Mouse (Mus musculus) WW6 (cell line): ENCODE measurements around the gene Ttc7b.

Experiments
- DNase-seq: peaks from one replicate; pipeline ENCODE4 v3.0.0-alpha.2; 2013; ENCODE audit warnings: low read depth, low spot score

The Ttc7b gene

DNA sequence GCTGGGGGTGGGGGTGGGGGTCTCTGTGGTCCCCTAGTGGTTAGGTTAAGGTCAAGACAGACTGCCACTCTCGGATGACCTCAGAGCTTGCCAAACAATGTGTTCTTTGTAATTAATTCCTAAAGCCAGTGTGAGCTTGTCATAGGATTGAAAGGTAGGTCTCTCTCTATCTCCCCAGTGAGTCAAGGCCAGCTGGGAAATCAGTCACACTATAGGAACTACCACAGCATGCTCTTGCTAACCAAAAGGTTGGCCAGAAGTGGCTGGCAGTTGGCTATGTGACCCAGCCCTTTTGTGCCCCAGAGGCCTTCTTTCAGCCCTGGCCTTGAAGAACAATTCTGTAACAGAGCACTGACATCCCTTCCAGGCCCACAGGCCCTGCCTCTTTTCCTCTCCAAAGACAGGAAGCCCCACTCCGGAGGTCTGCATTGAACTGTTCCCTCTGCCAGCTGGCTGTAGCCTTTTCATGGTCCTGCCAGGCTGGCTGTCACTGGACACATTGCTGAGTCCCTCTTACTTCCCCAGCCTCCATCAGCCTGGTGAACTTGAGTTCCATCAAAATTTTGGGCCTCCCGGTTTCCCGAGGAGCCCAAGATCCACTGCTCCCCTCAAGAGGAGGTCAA, 215.5 kb downstream of the Ttc7b start:
- no peak for DNase-seq

DNA sequence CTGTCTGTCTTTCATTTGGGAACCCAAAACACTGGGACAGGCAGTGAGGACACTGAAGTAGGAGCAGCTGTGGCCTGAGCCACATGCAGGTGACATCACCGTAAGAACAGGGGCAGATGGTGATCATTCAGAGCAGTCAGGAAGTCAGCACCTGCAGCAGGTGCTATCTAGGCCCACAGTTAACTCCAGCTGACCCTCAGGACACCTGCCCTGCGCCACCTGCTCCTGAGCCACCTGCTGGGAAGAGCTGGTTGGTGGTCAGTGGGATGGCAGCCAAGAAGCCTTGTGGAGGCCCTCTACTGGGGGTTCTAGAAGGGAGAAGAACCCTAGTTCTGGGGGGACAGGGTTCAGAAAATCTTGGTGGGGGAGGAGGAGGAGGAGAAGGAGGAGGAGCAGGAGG, 216.3 kb downstream of the Ttc7b start:
- DNase-seq: no peak

DNA sequence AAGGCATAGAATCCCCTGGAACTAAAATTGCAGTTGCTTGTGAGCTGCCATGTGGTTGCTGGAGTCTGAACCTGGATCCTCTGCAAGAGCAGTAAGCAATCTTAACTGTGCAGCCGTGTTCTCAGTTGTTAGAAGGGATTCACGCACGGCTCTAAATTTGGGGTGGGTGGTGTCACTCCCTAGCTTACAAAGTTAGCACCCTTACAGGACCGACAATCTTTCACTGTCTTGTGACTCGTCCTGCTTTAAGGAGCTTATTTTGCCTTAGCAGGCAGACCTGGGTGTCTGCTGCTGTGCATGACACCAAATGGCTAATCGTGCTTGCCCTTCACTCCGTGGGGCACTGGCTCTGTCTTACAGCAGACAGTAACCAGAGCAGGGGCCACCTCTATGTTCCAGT, 217.5 kb downstream of the Ttc7b start:
- DNase-seq: no peak

DNA sequence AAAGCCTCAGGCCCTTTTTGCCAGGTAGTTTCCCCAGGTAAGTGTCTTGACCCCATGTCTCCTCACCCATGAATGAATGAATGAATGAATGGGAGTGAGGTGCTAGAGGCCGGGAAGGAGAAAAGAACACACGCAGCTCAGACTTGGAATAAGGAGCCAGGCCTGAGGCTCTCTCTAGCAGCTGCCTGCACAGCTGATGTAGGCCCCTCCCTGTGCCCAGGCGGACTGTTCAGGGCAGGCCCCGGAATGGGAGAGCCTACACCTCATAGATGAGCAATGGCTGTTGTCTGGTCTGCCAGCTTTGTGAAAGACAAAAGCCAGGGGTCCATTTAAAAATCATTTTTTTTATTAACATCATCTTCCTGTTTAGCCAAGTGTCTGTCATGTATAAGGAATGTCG, 220.2 kb downstream of the Ttc7b start:
- DNase-seq: no peak

DNA sequence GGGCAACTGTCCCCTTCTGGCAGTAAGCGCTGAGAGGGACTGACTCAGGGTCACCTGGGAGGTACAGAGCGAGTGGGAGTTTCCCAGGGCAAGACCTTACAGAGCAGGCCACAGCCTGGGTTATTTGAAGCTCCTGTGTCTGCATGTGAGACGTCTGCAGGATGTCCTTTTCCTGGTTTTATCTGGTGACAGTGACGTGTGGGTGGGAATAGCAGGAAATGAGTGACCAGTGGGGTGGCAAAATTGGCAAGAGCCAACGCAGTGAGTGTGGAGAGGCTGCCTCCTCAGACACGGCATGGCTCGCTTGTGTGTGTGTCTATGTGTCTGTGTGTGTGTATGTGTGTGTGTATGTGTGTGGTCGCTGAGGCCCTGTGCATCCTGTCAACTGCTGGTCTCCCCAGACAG, 221.3 kb downstream of the Ttc7b start:
- no peak for DNase-seq

DNA sequence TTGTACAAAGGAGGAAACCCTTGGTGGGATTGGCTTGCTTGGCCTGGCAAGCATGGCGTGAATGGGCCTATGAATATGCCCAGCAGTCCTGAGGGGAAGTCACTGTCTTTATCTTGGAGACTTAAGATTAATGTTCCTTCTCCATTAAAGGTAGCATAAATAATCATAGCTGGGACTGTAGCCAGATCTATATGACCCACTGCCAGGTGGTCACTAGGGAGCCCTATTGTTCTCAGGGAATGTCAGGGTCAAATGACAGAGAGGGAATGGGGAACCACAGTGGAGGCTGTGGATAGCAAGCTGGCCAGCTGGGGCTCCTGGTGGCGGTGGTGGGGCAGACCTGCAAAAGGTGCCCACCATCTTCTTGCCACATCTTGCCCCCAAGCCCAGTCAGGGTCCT, 221.8 kb downstream of the Ttc7b start:
- DNase-seq: no peak

DNA sequence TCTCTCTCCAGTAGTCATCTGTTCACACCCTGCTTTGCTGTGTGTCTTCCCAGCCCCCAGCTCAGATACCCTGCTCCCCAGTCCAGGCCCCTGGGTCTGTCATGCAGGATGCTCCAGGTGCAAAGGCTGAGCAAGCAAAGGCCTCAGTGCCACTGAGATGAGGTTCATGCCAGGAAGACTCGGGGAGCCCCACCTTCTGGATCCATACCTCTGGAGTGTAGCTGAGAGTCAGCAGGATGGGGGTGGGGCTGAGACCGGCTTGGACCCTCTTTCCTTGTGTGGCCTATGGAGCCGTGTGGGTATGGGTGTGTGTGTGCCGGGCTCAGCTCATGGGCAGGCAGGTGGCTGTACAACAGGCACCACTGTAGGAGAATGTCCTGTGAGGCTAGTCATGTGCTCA, 222.7 kb downstream of the Ttc7b start:
- no peak for DNase-seq

DNA sequence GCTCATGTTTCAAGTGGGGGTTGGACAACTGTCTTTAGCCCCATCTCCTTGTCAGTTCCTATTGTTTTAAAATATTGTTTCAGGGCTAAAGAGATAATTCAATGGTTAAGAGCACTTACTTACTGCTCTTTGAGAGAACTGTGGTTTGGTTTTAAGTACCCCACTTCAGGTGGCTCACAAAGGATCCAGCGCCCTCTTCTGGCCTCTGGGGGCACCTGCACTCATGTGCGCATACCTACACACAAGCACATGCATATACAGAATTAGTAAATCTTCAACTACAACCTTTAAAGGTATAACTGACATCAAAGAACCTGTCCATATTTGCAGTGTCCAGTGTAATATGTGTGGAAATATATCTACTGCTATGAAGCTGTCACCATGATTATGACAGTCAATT, 226.2 kb downstream of the Ttc7b start:
- DNase-seq: no peak

DNA sequence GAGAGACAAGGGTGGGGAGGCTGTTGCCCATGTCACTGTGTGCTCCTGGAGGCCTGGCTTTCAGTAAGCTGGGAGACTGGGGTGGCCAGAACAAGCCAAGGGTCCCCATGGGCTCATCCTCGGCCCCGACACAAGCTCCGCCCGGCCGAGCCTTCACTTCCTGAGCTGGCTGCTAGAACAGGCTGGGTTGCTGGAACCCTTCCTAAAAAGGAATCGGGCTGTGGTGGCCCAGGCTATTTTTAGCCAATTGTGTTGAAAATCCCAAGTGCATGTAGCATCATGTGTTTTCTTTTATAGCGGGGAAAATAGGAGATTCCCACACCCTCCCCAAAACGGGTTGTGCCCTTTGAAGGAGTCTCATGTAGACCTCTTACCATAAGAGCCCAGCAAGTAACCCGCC, 226.7 kb downstream of the Ttc7b start:
- DNase-seq: no peak

DNA sequence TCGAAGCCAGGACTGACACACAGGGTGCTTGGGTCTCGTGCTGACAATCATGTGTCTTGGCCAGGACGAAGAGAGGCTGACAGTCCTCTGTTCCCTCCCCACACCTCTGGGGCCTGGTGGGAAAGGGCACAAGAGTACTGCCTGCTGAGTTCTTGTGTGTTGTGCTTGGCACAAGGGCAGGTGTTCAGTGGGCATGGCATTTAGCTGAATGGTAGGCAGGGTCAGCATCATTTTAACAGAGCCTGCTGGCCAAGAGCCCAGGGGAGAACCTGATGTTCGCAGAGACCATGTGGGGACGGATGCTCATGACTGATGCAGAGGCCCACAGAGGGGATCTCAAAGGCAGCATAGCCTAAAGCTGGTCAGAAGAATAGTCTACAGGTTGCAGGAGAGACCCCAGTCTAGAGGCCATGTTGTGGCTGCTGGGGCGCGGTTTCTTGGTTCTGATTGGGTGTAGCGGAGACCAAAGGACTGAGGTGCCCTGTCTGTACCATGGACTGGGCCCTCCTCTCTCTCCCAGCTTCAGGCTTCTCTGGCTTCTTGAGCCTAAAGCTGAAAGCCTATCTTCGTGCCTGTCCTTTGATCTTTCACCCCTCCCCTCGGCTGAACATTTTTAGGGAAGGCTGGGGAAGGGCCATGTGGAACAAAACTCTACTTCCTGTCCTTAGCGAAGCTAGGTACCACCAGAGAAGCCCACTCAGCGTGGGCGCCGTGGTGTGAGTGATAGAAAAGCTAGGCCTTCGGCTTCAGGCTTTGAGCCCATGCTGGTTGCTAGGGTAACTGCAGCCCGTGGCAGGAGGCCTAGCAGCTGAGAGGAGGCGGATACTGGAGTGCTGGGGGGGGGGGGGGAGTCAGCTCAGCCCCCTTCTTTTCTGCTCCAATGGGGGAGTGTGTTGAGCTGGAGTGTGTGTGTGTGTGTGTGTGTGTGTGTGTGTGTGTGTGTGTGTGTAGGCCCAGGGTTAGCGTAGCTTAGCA, 229.6 kb downstream of the Ttc7b start:
- DNase-seq: no peak

DNA sequence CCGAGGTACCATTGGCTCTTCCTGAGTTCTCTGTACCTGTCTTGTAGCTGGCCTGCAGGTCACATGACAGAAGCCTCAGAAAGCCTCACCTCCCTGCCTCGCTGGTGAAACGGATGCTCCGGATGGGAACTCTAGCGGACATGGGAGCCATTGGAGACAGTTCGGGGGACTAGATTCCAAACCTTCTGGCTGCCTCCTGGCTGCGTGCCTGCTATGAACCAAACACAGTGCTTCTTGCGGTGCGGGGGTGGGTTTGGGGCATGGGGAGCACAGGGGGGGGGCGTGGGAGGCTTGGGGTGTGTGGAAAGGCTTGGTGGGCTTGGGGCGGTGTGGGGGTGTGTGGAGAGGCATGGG, 230.5 kb downstream of the Ttc7b start:
- DNase-seq: no peak

DNA sequence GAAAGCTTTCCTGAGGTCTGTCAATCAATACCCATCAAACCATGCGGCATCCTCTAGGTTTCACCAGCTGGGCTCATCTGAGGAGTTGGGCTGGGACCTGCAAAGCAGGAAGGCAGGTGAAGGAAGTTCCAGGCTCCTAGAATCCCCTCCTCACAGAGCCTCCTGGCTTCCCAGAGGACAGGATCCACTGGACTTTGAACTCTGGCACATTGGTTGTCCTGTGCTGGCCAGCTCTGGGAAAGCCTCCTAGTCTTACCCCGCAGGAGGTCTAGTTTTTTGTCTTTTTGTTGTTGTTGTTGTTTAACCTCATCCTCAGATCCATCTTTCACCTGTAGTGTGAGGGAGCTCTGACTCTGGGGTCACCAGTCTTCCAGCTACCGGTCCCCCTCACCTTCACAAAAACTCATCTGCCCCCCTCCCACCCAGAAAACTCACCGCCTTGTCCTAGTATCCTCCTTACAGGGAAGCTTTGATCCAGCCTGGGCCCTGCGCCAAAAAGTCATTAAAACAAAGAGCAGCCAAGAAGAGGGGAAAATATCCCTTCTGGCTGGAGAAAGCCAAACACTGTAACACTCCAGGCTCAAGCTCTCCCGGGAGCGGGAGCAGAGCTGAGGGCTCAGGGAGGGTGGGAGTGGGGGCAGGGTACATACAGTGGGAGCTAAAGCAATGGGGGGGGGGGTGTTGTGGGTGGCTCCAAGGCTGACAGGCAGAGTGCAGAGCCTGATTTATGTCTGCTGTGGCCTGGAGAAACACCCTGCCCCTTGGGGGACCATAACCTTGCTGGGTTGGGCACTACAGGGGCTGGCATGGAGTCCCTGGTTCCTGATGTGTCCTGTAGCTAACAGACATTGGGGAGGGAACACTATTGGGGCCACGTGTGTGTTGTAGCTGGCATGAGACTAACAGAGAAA, 231.1 kb downstream of the Ttc7b start:
- DNase-seq: no peak

DNA sequence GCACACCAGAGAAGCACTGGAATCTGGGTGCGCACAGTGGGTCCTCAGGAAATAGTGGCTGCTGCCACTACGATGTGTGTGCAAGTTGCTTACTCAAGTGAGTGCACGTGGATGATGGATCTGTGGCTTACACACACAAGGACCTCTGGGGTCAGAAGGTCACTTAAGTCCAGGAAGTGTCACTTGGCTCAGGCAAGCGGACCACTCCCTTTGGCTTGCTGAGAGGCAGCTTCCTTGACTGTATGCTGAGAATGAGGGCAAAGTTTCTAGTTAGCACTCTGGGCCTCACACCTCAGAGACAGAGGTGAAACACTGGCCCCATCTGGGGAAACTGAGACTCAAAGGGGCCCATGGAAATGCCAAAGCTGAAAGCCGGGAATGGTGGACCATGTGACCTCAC, 232.6 kb downstream of the Ttc7b start:
- DNase-seq: no peak

DNA sequence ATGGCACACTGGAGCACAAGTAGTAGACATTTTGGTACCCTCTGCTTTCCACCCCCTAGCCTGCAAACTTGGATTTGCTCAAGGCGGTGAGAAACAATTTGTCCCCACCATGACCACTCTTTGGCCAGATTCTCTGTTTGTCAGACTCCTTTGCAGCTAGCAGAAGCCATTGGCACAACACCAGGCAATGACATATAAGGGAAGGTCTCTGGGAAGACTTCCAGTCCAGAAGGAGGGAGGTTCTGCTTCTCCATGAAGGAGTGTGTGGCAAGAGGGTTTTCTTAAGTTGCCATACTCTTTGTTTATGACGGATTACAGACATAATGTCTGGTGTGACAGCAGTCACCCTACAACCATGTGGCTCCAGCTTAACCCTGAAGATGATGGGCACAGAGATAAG, 233.1 kb downstream of the Ttc7b start:
- no peak for DNase-seq

DNA sequence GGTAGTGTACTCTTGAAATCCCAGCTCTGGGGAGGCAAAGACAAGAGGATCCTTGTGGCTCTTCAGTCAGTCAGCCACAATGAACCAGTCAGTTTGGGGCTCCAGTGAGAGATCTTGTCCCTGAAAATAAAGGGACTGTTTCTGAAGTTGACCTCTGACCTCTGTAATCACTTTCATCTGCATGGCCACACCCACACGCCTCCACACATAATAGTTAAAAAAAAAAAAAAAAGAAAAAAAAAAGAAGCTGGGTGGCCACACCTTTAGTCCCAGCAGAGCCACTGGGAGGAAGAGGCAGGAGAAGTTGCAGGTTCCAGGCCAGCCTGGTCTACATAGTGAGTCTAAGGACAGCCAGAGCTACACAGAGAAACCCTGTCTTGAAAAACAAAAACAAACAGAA, 237.3 kb downstream of the Ttc7b start:
- DNase-seq: no peak

DNA sequence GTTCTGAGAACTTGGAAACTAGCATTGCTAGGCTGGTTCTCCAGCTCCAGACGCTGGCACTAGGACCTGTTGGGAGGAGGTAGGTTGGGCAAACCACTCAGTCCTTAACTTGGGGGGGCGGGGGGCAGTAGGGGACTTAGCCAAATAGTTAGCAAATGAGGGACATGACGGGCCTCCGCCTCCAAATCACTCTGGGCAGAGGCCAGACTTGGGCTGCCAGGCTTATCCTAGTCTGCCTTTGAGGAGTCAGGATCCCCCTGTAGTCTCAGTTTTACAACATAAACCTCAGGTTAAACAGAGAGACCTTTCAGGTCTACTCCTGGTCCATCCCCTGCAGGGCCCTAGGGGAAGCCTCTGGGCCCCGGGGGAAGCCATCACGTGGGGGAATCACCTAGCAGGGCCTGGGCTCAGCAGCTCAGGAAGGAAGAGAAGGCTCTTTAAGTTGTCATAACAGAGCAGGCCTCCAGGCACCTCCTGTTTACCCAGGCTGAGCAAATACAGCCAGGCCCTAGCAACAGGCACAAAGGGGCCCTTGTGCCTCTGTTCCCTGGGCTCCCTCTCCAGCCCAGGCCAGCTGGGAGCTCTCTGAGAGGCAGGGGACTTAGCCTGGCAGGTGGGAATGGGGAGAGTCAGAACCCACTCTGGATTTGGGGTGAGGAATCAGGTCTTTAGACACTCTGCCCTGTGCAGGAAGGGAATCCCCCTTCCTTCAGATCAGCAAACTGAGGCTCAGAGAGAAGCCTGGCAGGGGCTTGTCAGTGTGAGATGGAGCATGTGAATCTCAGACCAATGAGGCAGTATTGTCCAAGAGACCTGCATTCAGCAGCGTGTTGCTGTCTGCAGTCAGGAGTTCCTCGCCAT, 238.4 kb downstream of the Ttc7b start:
- DNase-seq: no peak

DNA sequence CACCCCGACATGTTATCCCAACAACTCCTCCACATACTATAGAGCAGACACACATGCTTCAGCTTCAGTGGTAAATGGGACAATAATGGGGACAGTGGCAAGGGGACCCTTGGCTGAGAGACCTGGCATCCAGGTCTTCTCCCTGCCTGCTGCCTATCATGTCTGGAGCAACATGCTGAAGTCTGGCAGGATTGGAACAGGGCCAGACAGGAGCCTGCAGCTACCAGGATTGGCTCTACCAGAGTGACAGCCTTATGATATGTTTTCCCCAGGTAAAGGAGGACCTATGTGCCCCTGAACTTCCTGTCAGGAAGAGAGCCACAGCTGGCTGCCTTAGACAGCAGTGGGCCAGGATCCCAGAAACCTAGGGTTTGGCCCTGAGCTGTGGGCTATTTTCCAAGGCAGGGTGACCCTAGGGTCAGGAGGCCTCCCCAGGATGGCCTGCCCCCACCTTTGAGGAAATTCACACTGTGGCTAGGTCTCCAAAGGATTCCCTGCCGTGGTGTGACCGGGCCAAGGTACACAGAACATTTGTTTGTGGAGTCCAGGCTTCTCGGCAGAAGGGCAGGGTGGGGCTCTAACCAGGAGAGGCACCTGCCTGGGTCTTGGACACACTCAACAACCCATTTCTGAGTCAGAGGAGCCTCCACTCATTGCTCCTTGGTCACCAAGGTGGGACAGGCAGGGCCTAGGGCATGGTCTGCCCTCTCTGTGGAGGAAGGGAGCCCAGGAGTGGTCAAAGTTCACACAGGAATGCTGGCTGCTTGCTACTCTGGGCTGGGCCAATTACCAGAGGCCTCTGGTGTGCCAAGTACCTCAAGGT, 239.4 kb downstream of the Ttc7b start:
- no peak for DNase-seq

DNA sequence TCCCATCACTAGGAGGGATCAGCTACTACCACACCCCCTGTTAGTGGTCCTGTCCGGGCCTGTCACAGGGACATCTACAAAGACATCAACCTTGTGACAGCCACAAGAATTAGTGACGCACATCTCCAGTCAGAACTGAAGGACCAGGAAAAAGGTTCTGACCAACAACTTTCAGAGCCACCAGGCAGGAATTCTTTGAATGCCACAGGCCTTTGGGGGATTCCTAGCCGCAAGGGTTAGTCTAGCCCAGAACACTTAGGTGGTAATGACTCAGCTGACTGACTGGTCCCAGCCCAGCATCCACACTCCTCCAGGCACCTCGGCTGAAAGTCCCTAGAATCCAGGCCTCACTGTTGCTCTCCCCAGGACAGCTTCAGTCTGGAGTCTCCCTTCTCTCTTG, 240.7 kb downstream of the Ttc7b start:
- no peak for DNase-seq

DNA sequence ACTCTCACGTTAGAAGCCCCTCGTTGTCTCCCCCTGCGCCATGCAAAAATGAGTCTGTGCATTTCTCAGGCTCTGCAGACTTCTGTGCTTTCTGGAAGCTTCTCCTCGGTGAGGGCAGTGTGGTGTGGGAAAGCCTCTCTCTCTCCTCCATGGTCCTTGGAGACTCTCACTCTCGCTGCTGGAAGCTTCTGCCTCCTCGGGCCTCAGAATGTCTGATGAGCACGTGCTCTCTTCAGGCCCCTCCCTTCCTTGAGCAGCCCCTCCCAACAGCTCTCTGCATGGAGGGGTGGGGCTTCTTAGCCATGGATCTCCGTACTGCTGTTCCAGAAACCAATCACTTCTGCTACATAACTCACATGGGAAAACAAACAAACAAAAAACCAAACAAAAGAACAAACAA, 242.3 kb downstream of the Ttc7b start:
- no peak for DNase-seq

DNA sequence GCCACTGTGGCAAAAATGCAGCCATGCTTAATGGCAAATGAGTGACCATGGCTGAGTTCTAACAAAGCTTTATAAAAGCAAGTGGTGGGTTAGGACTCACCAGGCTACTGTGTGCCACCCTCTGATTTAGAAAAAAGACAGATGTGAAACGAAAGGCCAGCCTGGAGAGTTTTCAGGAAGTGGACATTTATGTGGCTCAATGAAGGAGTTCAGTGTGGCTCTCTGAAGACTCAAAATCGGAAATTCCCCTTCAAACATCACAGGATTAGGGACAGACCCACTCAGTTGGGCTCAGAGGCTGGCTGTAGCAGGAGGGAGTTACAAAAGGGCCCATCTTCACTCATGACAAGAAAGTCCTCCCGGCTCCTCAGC, 243.1 kb downstream of the Ttc7b start:
- no peak for DNase-seq
